Mouse (Mus musculus): Measurements from ENCODE around the gene Zcchc24.
"Not testable (repeated sequence)": the region's sequence is repeated elsewhere in the genome, so short reads cannot be mapped to it uniquely, and the experiment has no call there.

Gene Zcchc24

GRCm38 (mm10) chr14:25768915-25769625 is at the start of gene Zcchc24:
TSS of gene Zcchc24 (minus strand) at chr14:25769039.
- peak; percentile 92 for DNase-seq (ENCODE audit: low spot score in 2 of 2)

- peak; percentile 47 to 70 for DNase-seq (ENCODE audit: low spot score in 2 of 2)
These were observed 47.6 kb upstream of the Zcchc24 start for GRCm38 (mm10) chr14:25816416-25816815.

- no peak for DNase-seq (ENCODE audit: low spot score in 2 of 2)
These were observed 45.3 kb upstream of the Zcchc24 start for GRCm38 (mm10) chr14:25814140-25814539.

- DNase-seq (ENCODE audit: low spot score in 2 of 2) = not testable (repeated sequence)
These were observed 42.2 kb upstream of the Zcchc24 start for GRCm38 (mm10) chr14:25811026-25811425.

- no peak for DNase-seq (ENCODE audit: low spot score in 2 of 2)
These were observed 37.7 kb upstream of the Zcchc24 start for GRCm38 (mm10) chr14:25806561-25806960.

GRCm38 (mm10) chr14:25805871-25806270 is 37.0 kb upstream of the Zcchc24 start:
- peak in 1 of 2 experiments; percentile 46 for DNase-seq (ENCODE audit: low spot score in 2 of 2)

GRCm38 (mm10) chr14:25803246-25803809 is 34.5 kb upstream of the Zcchc24 start:
- DNase-seq (ENCODE audit: low spot score in 2 of 2) = no peak

GRCm38 (mm10) chr14:25802511-25802910 is 33.7 kb upstream of the Zcchc24 start:
- DNase-seq (ENCODE audit: low spot score in 2 of 2) = no peak

- DNase-seq (ENCODE audit: low spot score in 2 of 2) = peak; percentile 84 to 95
These were observed 31.5 kb upstream of the Zcchc24 start for GRCm38 (mm10) chr14:25800166-25800960.

GRCm38 (mm10) chr14:25796619-25797018 is 27.8 kb upstream of the Zcchc24 start:
- DNase-seq (ENCODE audit: low spot score in 2 of 2) = no peak

GRCm38 (mm10) chr14:25795561-25796174 is 26.8 kb upstream of the Zcchc24 start:
- peak; percentile 72 to 83 for DNase-seq (ENCODE audit: low spot score in 2 of 2)

GRCm38 (mm10) chr14:25795067-25795466 is 26.2 kb upstream of the Zcchc24 start:
- DNase-seq (ENCODE audit: low spot score in 2 of 2) = no peak

GRCm38 (mm10) chr14:25794331-25794730 is 25.5 kb upstream of the Zcchc24 start:
- no peak for DNase-seq (ENCODE audit: low spot score in 2 of 2)

GRCm38 (mm10) chr14:25790768-25791302 is 22.0 kb upstream of the Zcchc24 start:
- DNase-seq (ENCODE audit: low spot score in 2 of 2) = no peak

GRCm38 (mm10) chr14:25789946-25790345 is 21.1 kb upstream of the Zcchc24 start:
- no peak for DNase-seq (ENCODE audit: low spot score in 2 of 2)

GRCm38 (mm10) chr14:25789207-25789606 is 20.4 kb upstream of the Zcchc24 start:
- DNase-seq (ENCODE audit: low spot score in 2 of 2) = no peak

GRCm38 (mm10) chr14:25788201-25788600 is 19.4 kb upstream of the Zcchc24 start:
- DNase-seq (ENCODE audit: low spot score in 2 of 2) = no peak

- no peak for DNase-seq (ENCODE audit: low spot score in 2 of 2)
These were observed 18.6 kb upstream of the Zcchc24 start for GRCm38 (mm10) chr14:25787387-25787910.

GRCm38 (mm10) chr14:25786959-25787358 is 18.1 kb upstream of the Zcchc24 start:
- peak; percentile 84 to 85 for DNase-seq (ENCODE audit: low spot score in 2 of 2)

GRCm38 (mm10) chr14:25785210-25785609 is 16.4 kb upstream of the Zcchc24 start:
- DNase-seq (ENCODE audit: low spot score in 2 of 2) = no peak

GRCm38 (mm10) chr14:25783220-25783619 is 14.4 kb upstream of the Zcchc24 start:
- no peak for DNase-seq (ENCODE audit: low spot score in 2 of 2)

GRCm38 (mm10) chr14:25780601-25781000 is 11.8 kb upstream of the Zcchc24 start:
- DNase-seq (ENCODE audit: low spot score in 2 of 2) = no peak

Measured in urinary bladder, postnatal 4 days (tissue).